Mouse (Mus musculus): ENCODE data around the gene Olfr427.
"Not testable (repeated sequence)": the region's sequence is repeated elsewhere in the genome, so short reads cannot be mapped to it uniquely, and the experiment has no call there.

The Olfr427 gene

GRCm38 (mm10) chr1:174096591-174096990 lies at the start of gene Olfr427:
Gene Olfr427 (plus strand): TSS chr1:174096891.
- DNase-seq (ENCODE audit: low spot score) = no peak

GRCm38 (mm10) chr1:174048227-174048626 lies 48.5 kb upstream of the Olfr427 start:
- not testable (repeated sequence) for DNase-seq (ENCODE audit: low spot score)

- DNase-seq (ENCODE audit: low spot score) = no peak
Observed at GRCm38 (mm10) chr1:174048893-174049292, 47.8 kb upstream of the Olfr427 start, which contains the start of gene Olfr432. Gene Olfr432 (plus strand): TSS chr1:174049205.

- DNase-seq (ENCODE audit: low spot score) = not testable (repeated sequence)
Observed at GRCm38 (mm10) chr1:174049357-174049756, 47.3 kb upstream of the Olfr427 start.

- DNase-seq (ENCODE audit: low spot score) = no peak
Observed at GRCm38 (mm10) chr1:174050532-174050931, 46.2 kb upstream of the Olfr427 start.

GRCm38 (mm10) chr1:174051515-174051914 lies 45.2 kb upstream of the Olfr427 start:
- no peak for DNase-seq (ENCODE audit: low spot score)

- DNase-seq (ENCODE audit: low spot score) = no peak
Observed at GRCm38 (mm10) chr1:174051931-174052536, 44.7 kb upstream of the Olfr427 start.

- DNase-seq (ENCODE audit: low spot score) = no peak
Observed at GRCm38 (mm10) chr1:174052981-174053380, 43.7 kb upstream of the Olfr427 start.

GRCm38 (mm10) chr1:174055248-174055647 lies 41.4 kb upstream of the Olfr427 start:
- no peak for DNase-seq (ENCODE audit: low spot score)

GRCm38 (mm10) chr1:174066305-174066704 lies 30.4 kb upstream of the Olfr427 start, which contains the start of gene Olfr430:
Gene Olfr430 (plus strand): TSS chr1:174066605.
- no peak for DNase-seq (ENCODE audit: low spot score)

- no peak for DNase-seq (ENCODE audit: low spot score)
Observed at GRCm38 (mm10) chr1:174084031-174084430, 12.7 kb upstream of the Olfr427 start, which contains the start of gene Olfr429. Gene Olfr429 (plus strand): TSS chr1:174084331.

- DNase-seq (ENCODE audit: low spot score) = no peak
Observed at GRCm38 (mm10) chr1:174103735-174104134, 7.0 kb downstream of the Olfr427 start.

GRCm38 (mm10) chr1:174121062-174121461 lies 24.4 kb downstream of the Olfr427 start, which contains the start of gene Olfr231:
Gene Olfr231 (minus strand): TSS chr1:174121162.
- no peak for DNase-seq (ENCODE audit: low spot score)

GRCm38 (mm10) chr1:174131217-174131616 lies 34.5 kb downstream of the Olfr427 start, which contains the start of gene Olfr424:
Gene Olfr424 (plus strand): TSS chr1:174131517.
- no peak for DNase-seq (ENCODE audit: low spot score)

GRCm38 (mm10) chr1:174131999-174132398 lies 35.3 kb downstream of the Olfr427 start:
- DNase-seq (ENCODE audit: low spot score) = no peak

GRCm38 (mm10) chr1:174141384-174141783 lies 44.7 kb downstream of the Olfr427 start:
- DNase-seq (ENCODE audit: low spot score) = no peak

- no peak for DNase-seq (ENCODE audit: low spot score)
Observed at GRCm38 (mm10) chr1:174146696-174147095, 50.0 kb downstream of the Olfr427 start.

- DNase-seq (ENCODE audit: low spot score) = no peak
Observed at GRCm38 (mm10) chr1:174149289-174149688, 52.6 kb downstream of the Olfr427 start.

Measured in testis, postnatal 14 days (tissue).